Mouse (Mus musculus) embryonic fibroblast, embryonic 13.5 days (primary cell): Measurements from ENCODE around the gene Fam89b.
A peak's percentile ranks its signal among the peaks of the same experiment; 100 is the strongest.

Experiments
- CTCF ChIP-seq: IDR thresholded peaks from 2 replicates; pipeline ENCODE4 v1.5.1; 2011; ENCODE audit warnings: mild to moderate bottlenecking, control low read depth, low read length, moderate library complexity, borderline replicate concordance; ENCODE audit not compliant: insufficient read depth
- POLR2A ChIP-seq: IDR thresholded peaks from 2 replicates; pipeline ENCODE4 v1.6.1; 2011; ENCODE audit warnings: low read depth, mild to moderate bottlenecking, control low read depth, low read length, moderate library complexity

- 0 out of 2 replicates have a peak, but pooled peaks have one; percentile 0 for TF ChIP-seq CTCF
- TF ChIP-seq POLR2A, result no peak
Measured at GRCm38 (mm10) chr19:5715793-5716688, 13.4 kb downstream of the Fam89b start.
